Mouse (Mus musculus) neural tube, embryonic 14.5 days (tissue): Measurements from ENCODE around the gene Wnt6. TPM values are rescaled to one million over a fixed set of nuclear protein-coding genes. Genes with fewer than 3 reads are reported as not detected.
"Not testable (repeated sequence)": the region's sequence is repeated elsewhere in the genome, so short reads cannot be mapped to it uniquely, and the experiment has no call there.

Experiments used
- ATAC-seq: fragments of 200-750 bp; cut with Nextera tagmentation; 2 replicates; pipeline ENCODE4 v1.8.0; 2017; ENCODE audit warnings: low read depth, mild to moderate bottlenecking, moderate TSS enrichment, moderate library complexity
- H3K27ac ChIP-seq: fragments of 300-500 bp; sonication (generic); 2 replicates; pipeline ENCODE4 v1.5.1; 2014; ENCODE audit warnings: low read depth, mild to moderate bottlenecking, control low read depth, low read length, moderate library complexity, mixed read lengths
- H3K27me3 ChIP-seq: fragments of 300-500 bp; sonication (generic); 2 replicates; pipeline ENCODE4 v1.6.1; 2014; ENCODE audit warnings: low read length; ENCODE audit not compliant: control insufficient read depth, insufficient read depth
- H3K36me3 ChIP-seq: fragments of 300-500 bp; sonication (generic); 2 replicates; pipeline ENCODE4 v1.6.1; 2014; ENCODE audit warnings: low read length, mixed read lengths; ENCODE audit not compliant: control insufficient read depth, insufficient read depth
- H3K4me1 ChIP-seq: fragments of 300-500 bp; sonication (generic); 2 replicates; pipeline ENCODE4 v1.6.1; 2014; ENCODE audit warnings: low read length; ENCODE audit not compliant: control insufficient read depth, insufficient read depth
- H3K4me2 ChIP-seq: fragments of 300-500 bp; sonication (generic); 2 replicates; pipeline ENCODE4 v1.6.1; 2014; ENCODE audit warnings: mild to moderate bottlenecking, low read depth, low read length, control low read depth
- H3K4me3 ChIP-seq: fragments of 300-500 bp; sonication (generic); 2 replicates; pipeline ENCODE4 v1.5.1; 2014; ENCODE audit warnings: low read depth, low read length, control low read depth, mixed read lengths
- H3K9ac ChIP-seq: fragments of 300-500 bp; sonication (generic); replicated peaks from 2 replicates; pipeline ENCODE4 v1.6.1; 2014; ENCODE audit warnings: low read depth, mild to moderate bottlenecking, control low read depth, low read length, mixed read lengths
- H3K9me3 ChIP-seq: fragments of 300-500 bp; sonication (generic); 2 replicates; pipeline ENCODE4 v1.6.1; 2016; ENCODE audit warnings: low read length; ENCODE audit not compliant: control insufficient read depth
- WGBS: fragments of 180-500 bp; shearing (Covaris S2); extraction: QIAGEN DNeasy Blood & Tissue Kit; methylation state at CpG from one replicate; pipeline ENCODE4 v1.1.7; 2014; 5-methylcytosine and 5-hydroxymethylcytosine counted together
- polyA plus RNA-seq: library from polyadenylated mRNA; unstranded; fragments of >200 nt; fragmentation: Nextera tagmentation; extraction: Ambion mirVana; gene quantifications from 2 replicates; pipeline ENCODE4 v1.2.1, GENCODE M21; 2014

Gene Wnt6
- polyA plus RNA-seq, 1 experiment from 2014 or later = not detected

DNA sequence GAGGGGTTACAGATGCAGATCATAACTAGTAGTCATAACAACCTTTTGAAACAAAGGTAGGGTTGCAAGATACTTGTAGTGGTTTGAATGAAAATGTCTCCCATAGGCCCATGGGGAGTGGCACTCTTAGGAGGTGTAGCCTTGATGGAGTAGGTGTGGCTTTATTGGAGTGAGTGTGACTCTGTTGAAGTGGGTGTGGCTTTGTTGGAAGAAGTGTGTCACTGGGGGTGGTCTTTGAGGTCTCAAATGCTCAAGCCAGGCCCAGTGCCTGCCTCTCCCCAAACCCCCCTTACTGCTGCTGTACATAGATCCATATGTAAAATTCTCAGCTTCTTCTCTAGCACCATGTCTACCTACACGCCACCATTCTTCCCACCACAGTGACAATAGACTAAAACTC lies 46.8 kb downstream of the Wnt6 start:
- H3K9me3 ChIP-seq = no peaks in the 10 kb centered on the region
- H3K27me3 ChIP-seq = no peaks in the 10 kb centered on the region
- ATAC-seq = no peak
- no peak overlapping the region for H3K27ac ChIP-seq
- 100% methylated on average over 1 of the region's 1 CpGs for WGBS
- H3K9ac ChIP-seq = no peak overlapping the region
- H3K4me1 ChIP-seq = 0 out of 2 replicates have a peak, but pooled peaks cover 4% of the 10 kb centered on the region
- no peak overlapping the region for H3K4me3 ChIP-seq
- no peak overlapping the region for H3K4me2 ChIP-seq
- H3K36me3 ChIP-seq = no peaks in the 10 kb centered on the region

DNA sequence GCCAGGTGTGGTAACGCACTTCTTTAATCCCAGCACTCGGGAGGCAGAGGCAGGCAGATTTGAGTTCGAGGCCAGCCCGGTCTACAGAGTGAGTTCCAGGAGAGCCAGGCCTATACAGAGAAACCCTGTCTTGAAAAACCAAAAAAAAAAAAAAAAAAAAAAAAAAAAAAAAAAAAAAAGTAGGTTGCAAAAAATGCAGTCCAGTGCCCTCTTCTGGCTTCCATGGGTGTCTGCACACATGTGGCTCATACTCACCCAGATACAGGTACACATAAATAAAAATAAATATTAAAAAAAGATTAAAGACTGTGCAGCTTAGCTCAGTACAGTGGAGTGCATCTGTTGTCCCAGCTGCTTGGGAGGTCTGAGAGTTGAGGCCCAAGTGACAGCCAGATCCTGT lies 51.9 kb downstream of the Wnt6 start:
- H3K9me3 ChIP-seq, H3K36me3 ChIP-seq, H3K4me2 ChIP-seq, H3K9ac ChIP-seq, H3K4me1 ChIP-seq, H3K27ac ChIP-seq, H3K4me3 ChIP-seq, ATAC-seq, H3K27me3 ChIP-seq: not testable (repeated sequence)
- 98% methylated on average over 4 of the region's 4 CpGs for WGBS

DNA sequence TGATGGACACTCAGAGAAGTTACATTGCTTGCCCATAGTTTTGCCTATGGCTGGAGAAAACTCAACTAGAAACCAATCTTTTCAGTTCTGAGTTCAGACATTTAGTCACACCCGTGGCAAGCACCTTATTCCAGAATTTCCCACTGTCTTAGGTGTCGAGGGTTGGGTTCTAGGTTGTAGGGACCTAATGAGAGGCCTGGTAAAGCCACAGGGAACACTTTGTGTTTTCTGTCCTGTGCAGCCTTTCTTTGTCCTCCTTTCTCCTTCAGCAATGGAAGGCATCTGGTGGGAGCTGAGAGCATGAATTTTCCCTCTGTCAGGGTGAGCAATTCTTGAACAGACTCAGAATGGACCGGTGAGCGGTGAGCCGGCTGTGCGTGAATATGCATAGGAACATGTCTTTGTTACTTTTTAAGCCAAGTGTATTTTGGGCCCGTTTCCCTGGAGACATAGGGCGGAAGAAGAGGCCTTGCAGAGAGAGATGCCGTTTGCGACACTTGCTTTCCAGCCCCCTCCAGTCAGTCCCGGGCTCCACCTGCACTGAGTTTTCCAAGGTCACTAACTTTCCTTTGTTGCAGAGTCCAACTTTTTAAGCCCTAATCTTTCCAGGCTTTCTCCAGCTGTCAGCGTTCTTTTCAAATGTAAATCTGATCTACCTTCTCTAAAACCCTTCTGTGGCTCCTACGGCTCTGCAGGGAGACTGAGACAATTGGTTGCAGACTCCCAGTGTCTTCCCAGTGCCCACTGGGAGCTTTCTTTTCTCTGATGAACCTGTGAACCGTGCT lies 53.0 kb downstream of the Wnt6 start:
- WGBS = 9% methylated on average over 14 of the region's 14 CpGs
- H3K4me3 ChIP-seq = no peak overlapping the region
- H3K36me3 ChIP-seq = no peaks in the 10 kb centered on the region
- H3K4me1 ChIP-seq = no peaks in the 10 kb centered on the region
- H3K4me2 ChIP-seq = no peak overlapping the region
- H3K27ac ChIP-seq = no peak overlapping the region
- H3K9ac ChIP-seq = no peak overlapping the region
- H3K27me3 ChIP-seq = no peaks in the 10 kb centered on the region
- no peaks in the 10 kb centered on the region for H3K9me3 ChIP-seq
- ATAC-seq = no peak

DNA sequence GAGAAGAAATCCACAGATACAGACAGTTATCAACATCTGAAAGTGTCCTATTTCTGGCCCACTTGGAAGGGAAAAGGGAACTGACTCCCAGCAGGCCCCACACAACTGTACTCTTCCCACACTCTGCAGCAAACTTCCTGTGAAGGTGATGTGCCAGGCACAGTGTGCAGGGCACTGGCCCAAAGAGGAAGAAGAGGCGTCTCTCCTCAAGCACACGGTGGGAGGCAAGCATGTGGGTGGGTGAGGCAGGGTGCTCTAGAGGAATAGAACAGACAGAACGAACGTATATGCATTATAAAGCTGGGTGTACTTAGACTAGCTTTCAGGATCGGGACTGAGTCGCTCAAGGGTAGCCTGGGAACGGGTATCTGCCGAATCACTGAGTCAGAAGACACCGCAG lies 58.4 kb downstream of the Wnt6 start:
- H3K4me2 ChIP-seq = no peak overlapping the region
- H3K4me3 ChIP-seq = no peak overlapping the region
- ATAC-seq = no peak
- 84% methylated on average over 9 of the region's 9 CpGs for WGBS
- no peaks in the 10 kb centered on the region for H3K4me1 ChIP-seq
- no peaks in the 10 kb centered on the region for H3K36me3 ChIP-seq
- H3K9ac ChIP-seq = no peak overlapping the region
- no peak overlapping the region for H3K27ac ChIP-seq
- H3K9me3 ChIP-seq = no peaks in the 10 kb centered on the region
- no peaks in the 10 kb centered on the region for H3K27me3 ChIP-seq

DNA sequence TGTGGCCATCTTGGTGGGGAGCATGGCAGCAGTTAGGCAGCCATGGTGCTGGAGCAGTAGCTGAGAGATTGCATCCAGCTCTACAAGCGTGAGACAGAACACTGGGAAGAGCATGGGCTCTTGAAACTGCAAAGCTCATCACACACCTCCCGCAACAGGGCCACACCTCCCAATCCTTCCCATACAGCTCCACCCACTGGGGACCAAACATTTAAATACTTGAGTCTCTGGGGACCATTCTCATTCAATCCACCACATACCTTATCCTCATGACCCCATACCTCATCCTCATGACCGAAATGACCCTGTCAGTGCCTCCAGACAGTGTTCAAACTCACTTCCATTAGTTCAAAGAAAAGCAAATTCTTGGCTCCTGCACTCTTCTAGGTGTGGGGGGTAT lies 61.6 kb downstream of the Wnt6 start:
- whole genome bisulfite sequencing = 88% methylated on average over 3 of the region's 3 CpGs
- no peaks in the 10 kb centered on the region for H3K36me3 ChIP-seq

More for the DNA sequence above, 61.6 kb downstream of the Wnt6 start:
- Histone ChIP-seq H3K4me3 (no peak overlapping the region), H3K9me3 (no peaks in the 10 kb centered on the region), H3K9ac (no peak overlapping the region), H3K27ac (no peak overlapping the region), H3K4me2 (no peak overlapping the region), H3K4me1 (no peaks in the 10 kb centered on the region), H3K27me3 (no peaks in the 10 kb centered on the region)
- no peak for ATAC-seq

Other genes with a start within 250 kb of the Wnt6 start
- 7.5 and 11.9 TPM in 2 replicates for gene Plcd4, start 229.0 kb upstream of the Wnt6 start, polyA plus RNA-seq
- gene Usp37, start 227.6 kb upstream of the Wnt6 start, polyA plus RNA-seq = 27.9 and 28.3 TPM in 2 replicates
- 9.3 and 9.5 TPM in 2 replicates for gene Zfp142, start 183.6 kb upstream of the Wnt6 start, polyA plus RNA-seq
- gene Bcs1l, start 183.6 kb upstream of the Wnt6 start, polyA plus RNA-seq = 22.9 and 26.4 TPM in 2 replicates
- gene Rnf25, start 170.5 kb upstream of the Wnt6 start, polyA plus RNA-seq = 9.4 and 10.6 TPM in 2 replicates
- 14.6 and 17.9 TPM in 2 replicates for gene Stk36, start 170.4 kb upstream of the Wnt6 start, polyA plus RNA-seq
- gene Ttll4, start 110.1 kb upstream of the Wnt6 start, polyA plus RNA-seq = 11.6 and 17.1 TPM in 2 replicates
- 1.2 and 2.9 TPM in 2 replicates for gene Cyp27a1, start 58.3 kb upstream of the Wnt6 start, polyA plus RNA-seq
- 0.23 TPM in 1 of 2 replicates, not detected in the other for gene Prkag3, start 22.7 kb upstream of the Wnt6 start, polyA plus RNA-seq
- gene Wnt10a, start 19.6 kb downstream of the Wnt6 start, polyA plus RNA-seq = not detected in 2 replicates
- gene Cdk5r2, start 83.0 kb downstream of the Wnt6 start, polyA plus RNA-seq = 14.4 and 19.6 TPM in 2 replicates
- gene Fev, start 113.5 kb downstream of the Wnt6 start, polyA plus RNA-seq = not detected in 2 replicates
- gene Cryba2, start 121.3 kb downstream of the Wnt6 start, polyA plus RNA-seq = 0.40 and 1.7 TPM in 2 replicates
- 0.26 and 0.74 TPM in 2 replicates for gene Cfap65, start 163.7 kb downstream of the Wnt6 start, polyA plus RNA-seq
- gene Ihh, start 179.8 kb downstream of the Wnt6 start, polyA plus RNA-seq = 0.24 and 0.32 TPM in 2 replicates